Mouse (Mus musculus) olfactory bulb, adult 2 months (tissue): Measurements from ENCODE around the gene Nudt2.

Experiments
- CTCF ChIP-seq: fragments of 200-500 bp; IDR thresholded peaks from 2 replicates; pipeline ENCODE4 v1.5.1; 2012; ENCODE audit warnings: low read depth, mild to moderate bottlenecking, low read length, moderate library complexity; ENCODE audit not compliant: insufficient read depth
- POLR2A ChIP-seq: fragments of 200-500 bp; IDR thresholded peaks from 2 replicates; pipeline ENCODE4 v1.6.1; 2012; ENCODE audit warnings: mild to moderate bottlenecking, low read depth, low read length, moderate library complexity; ENCODE audit not compliant: insufficient read depth

DNA sequence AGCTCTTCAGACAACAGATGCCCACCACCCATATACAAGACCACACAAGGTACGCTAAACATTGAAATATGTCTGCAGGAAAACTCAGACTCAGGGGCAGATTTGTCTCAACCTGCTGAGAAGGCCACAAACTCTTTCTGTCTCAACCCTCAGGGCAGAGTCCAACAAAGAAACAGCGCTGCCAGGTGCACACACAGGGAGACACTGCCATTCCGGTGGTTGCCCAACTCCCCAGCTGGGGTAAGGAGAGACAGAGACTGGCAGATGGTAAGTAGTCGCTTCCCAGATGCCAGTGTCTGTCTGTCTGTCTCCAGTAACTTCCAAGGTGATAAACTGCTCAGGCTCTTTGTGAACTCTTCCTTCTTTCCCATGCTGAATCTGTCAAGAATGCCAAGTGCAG lies 35.8 kb downstream of the Nudt2 start:
- TF ChIP-seq CTCF, result no peak
- no peak for TF ChIP-seq POLR2A
